Mouse (Mus musculus) E14TG2a.4 (cell line): ENCODE data around the gene Farp1.

Experiments used
- CTCF ChIP-seq: conservative IDR thresholded peaks from 2 replicates; pipeline ENCODE4 v1.5.1; 2014; ENCODE audit warnings: low read length
- POU5F1 ChIP-seq: IDR thresholded peaks from 2 replicates; pipeline ENCODE4 v1.6.1; 2014; ENCODE audit warnings: low read length, borderline replicate concordance

DNA sequence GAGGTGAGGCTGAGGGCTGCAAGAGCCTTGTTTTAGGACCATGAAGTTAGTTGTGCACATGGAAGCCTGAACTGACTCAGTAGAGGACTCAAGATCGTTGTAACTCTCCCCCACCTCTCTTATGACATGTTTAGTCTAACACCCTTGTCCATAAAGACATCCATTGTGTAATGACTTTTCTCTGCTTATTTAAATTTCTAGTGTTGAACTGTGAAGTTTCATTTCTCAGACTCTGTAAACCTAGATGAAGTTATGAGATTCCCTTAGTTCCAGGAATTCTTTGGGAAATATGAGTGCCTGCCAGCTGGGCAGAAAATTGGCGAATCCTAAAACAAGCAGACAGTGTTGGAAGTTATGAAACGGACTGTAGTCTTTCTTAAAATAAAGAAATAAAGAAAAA lies 170.5 kb downstream of the Farp1 start:
- TF ChIP-seq CTCF (no peak), POU5F1 (no peak)
